Mouse (Mus musculus) bone marrow macrophage, adult 2 months (primary cell): ENCODE results near the gene Dock6. TPM values are rescaled to one million over a fixed set of nuclear protein-coding genes. Genes with fewer than 3 reads are reported as not detected.
"Not testable (repeated sequence)": the region's sequence is repeated elsewhere in the genome, so short reads cannot be mapped to it uniquely, and the experiment has no call there.

Source experiments
- H3K27ac ChIP-seq: 2 replicates; pipeline ENCODE4 v1.5.1; 2012; ENCODE audit warnings: low read depth, low read length; ENCODE audit not compliant: insufficient read depth
- H3K4me1 ChIP-seq: 2 replicates; pipeline ENCODE4 v1.6.1; 2012; ENCODE audit warnings: low read length; ENCODE audit not compliant: control insufficient read depth, insufficient read depth
- H3K4me3 ChIP-seq: 2 replicates; pipeline ENCODE4 v1.5.1; 2012; ENCODE audit warnings: mild to moderate bottlenecking, low read length, moderate library complexity; ENCODE audit not compliant: insufficient read depth
- CTCF ChIP-seq: IDR thresholded peaks from 2 replicates; pipeline ENCODE4 v1.5.1; 2012; ENCODE audit warnings: low read depth, mild to moderate bottlenecking, low read length, moderate library complexity
- POLR2A ChIP-seq: IDR thresholded peaks from 2 replicates; pipeline ENCODE4 v1.6.1; 2012; ENCODE audit warnings: mild to moderate bottlenecking, low read depth, low read length, borderline replicate concordance
- polyA plus RNA-seq: library from polyadenylated mRNA; stranded (reverse); fragments of >200 nt; gene quantifications from 2 replicates; pipeline ENCODE4 v1.2.4, GENCODE M21; 2012; ENCODE audit not compliant: missing spikeins, insufficient read depth, insufficient read length

Gene Dock6
- polyA plus RNA-seq, 1 experiment = 8.7 TPM

- Histone ChIP-seq H3K27ac (no peak overlapping the region), H3K4me3 (no peak overlapping the region), H3K4me1 (no peaks in the 10 kb centered on the region)
- no peak for TF ChIP-seq POLR2A
- no peak for TF ChIP-seq CTCF
These were observed 9.7 kb upstream of the Dock6 start for GRCm38 (mm10) chr9:21862181-21862580.

GRCm38 (mm10) chr9:21860349-21860748 is 7.9 kb upstream of the Dock6 start:
- H3K4me3 ChIP-seq, H3K27ac ChIP-seq, H3K4me1 ChIP-seq: not testable (repeated sequence)

GRCm38 (mm10) chr9:21859606-21860005 is 7.2 kb upstream of the Dock6 start:
- Histone ChIP-seq H3K4me3 (no peak overlapping the region), H3K27ac (no peak overlapping the region), H3K4me1 (no peaks in the 10 kb centered on the region)
- TF ChIP-seq POLR2A (no peak), CTCF (no peak)

- TF ChIP-seq POLR2A (no peak), CTCF (no peak)
- Histone ChIP-seq H3K4me1 (no peaks in the 10 kb centered on the region), H3K27ac (no peak overlapping the region), H3K4me3 (no peak overlapping the region)
These were observed 5.6 kb upstream of the Dock6 start for GRCm38 (mm10) chr9:21858084-21858483.

GRCm38 (mm10) chr9:21857501-21857900 is 5.1 kb upstream of the Dock6 start:
- no peak overlapping the region for H3K27ac ChIP-seq
- no peak overlapping the region for H3K4me3 ChIP-seq
- no peaks in the 10 kb centered on the region for H3K4me1 ChIP-seq

GRCm38 (mm10) chr9:21854894-21855293 is 2.5 kb upstream of the Dock6 start:
- no peak overlapping the region for H3K4me3 ChIP-seq
- no peaks in the 10 kb centered on the region for H3K4me1 ChIP-seq
- no peak overlapping the region for H3K27ac ChIP-seq
- TF ChIP-seq CTCF (no peak), POLR2A (no peak)

More at GRCm38 (mm10) chr9:21857501-21857900, 5.1 kb upstream of the Dock6 start:
- no peak for TF ChIP-seq POLR2A
- no peak for TF ChIP-seq CTCF

GRCm38 (mm10) chr9:21853961-21854360 is 1.5 kb upstream of the Dock6 start:
- Histone ChIP-seq H3K4me3 (no peak overlapping the region), H3K27ac (no peak overlapping the region), H3K4me1 (no peaks in the 10 kb centered on the region)
- no peak for TF ChIP-seq POLR2A
- no peak for TF ChIP-seq CTCF

GRCm38 (mm10) chr9:21851084-21851483 is 1.4 kb downstream of the Dock6 start:
- H3K27ac ChIP-seq = no peak overlapping the region
- H3K4me3 ChIP-seq = no peak overlapping the region
- no peaks in the 10 kb centered on the region for H3K4me1 ChIP-seq
- TF ChIP-seq CTCF = no peak
- TF ChIP-seq POLR2A = no peak

GRCm38 (mm10) chr9:21849691-21850677 is 2.5 kb downstream of the Dock6 start:
- no peak overlapping the region for H3K4me3 ChIP-seq
- TF ChIP-seq CTCF (no peak), POLR2A (no peak)
- H3K4me1 ChIP-seq = no peaks in the 10 kb centered on the region
- H3K27ac ChIP-seq = no peak overlapping the region

- H3K4me1 ChIP-seq = no peaks in the 10 kb centered on the region
- no peak overlapping the region for H3K4me3 ChIP-seq
- H3K27ac ChIP-seq = no peak overlapping the region
- no peak for TF ChIP-seq POLR2A
- TF ChIP-seq CTCF = no peak
These were observed 4.5 kb downstream of the Dock6 start for GRCm38 (mm10) chr9:21847926-21848325.
